Mouse (Mus musculus): ENCODE results near the gene Pde5a.

DNA sequence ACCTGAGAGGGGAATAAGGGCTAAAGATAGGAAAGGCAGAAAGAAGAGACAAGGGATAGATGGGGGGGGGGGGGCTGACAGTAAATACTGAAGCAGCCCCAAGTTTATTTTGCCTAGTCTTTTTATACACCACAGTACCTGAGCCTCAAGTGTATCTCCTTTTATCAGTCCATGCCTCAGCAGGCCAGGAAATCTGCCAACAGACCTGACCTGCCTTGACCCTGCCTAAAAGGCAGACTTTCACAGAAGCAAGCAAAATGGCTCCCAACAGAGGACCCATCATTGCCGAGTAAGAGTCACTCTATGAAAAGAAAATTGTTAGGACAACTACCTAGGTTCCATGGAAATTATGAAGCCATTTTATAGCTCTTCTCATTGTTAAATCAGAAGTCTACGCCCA is 179.1 kb downstream of the Pde5a start:
- TF ChIP-seq GATA1 (IDR thresholded peaks at IDR 0.05; ENCODE audit: borderline replicate concordance, low read length) (no peak), FLI1 (IDR thresholded peaks at IDR 0.05; ENCODE audit: low read length) (no peak)

Data from megakaryocyte, embryonic 14.5 days (primary cell).